Mouse (Mus musculus) spleen, adult 2 months (tissue): Measurements from ENCODE around the gene Srrm1.

Experiments used
- CTCF ChIP-seq: fragments of 200-500 bp; IDR thresholded peaks from 2 replicates; pipeline ENCODE4 v1.5.1; 2011; ENCODE audit warnings: mild to moderate bottlenecking, inconsistent platforms; ENCODE audit not compliant: insufficient read depth, insufficient read length, insufficient replicate concordance; ENCODE audit errors: extremely low read depth
- POLR2A ChIP-seq: fragments of 200-500 bp; IDR thresholded peaks from 2 replicates; pipeline ENCODE4 v1.6.1; 2011; ENCODE audit warnings: low read depth, low read length, inconsistent platforms

- TF ChIP-seq CTCF = no peak
- no peak for TF ChIP-seq POLR2A
These were observed 69.7 kb downstream of the Srrm1 start for GRCm38 (mm10) chr4:135283417-135283816.
